Mouse (Mus musculus): ENCODE measurements around the gene Nek4. TPM values are rescaled to one million over a fixed set of nuclear protein-coding genes. Genes with fewer than 3 reads are reported as not detected.

The Nek4 gene
- polyA plus RNA-seq, 1 experiment from 2014 or later: 18.6 TPM

DNA sequence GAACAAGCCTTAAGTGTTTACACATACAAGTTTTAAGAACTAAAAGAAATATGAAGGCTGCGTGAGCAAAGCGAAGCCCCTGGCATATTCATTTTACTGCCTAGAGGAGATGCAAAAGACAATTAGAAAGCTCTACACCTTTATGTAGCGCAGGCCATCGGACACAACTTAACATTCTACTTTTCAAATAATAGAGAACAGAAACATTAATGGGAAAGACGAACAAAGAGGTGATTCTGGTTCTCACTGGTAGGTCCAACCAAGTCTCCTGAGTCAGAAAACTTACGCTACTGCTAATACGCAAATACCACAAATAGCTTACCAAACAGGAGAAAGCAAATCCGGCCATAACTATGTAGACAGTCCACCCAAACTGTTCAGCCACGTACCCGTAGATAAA lies 49.2 kb downstream of the Nek4 start:
- Histone ChIP-seq H3K4me1 (replicated peaks) (peaks cover 23% of the 10 kb centered on the region), H3K9me3 (no peaks in the 10 kb centered on the region), H3K27ac (peak overlapping the region; percentile 98), H3K36me3 (peaks cover 26% of the 10 kb centered on the region), H3K27me3 (ENCODE audit: insufficient read depth, poor library complexity, severe bottlenecking) (no peaks in the 10 kb centered on the region), H3K4me3 (peak overlapping the region; percentile 98)
- no peak for DNase-seq (ENCODE audit: low spot score)
- 71% methylated on average over 10 of the region's 10 CpGs for WGBS

DNA sequence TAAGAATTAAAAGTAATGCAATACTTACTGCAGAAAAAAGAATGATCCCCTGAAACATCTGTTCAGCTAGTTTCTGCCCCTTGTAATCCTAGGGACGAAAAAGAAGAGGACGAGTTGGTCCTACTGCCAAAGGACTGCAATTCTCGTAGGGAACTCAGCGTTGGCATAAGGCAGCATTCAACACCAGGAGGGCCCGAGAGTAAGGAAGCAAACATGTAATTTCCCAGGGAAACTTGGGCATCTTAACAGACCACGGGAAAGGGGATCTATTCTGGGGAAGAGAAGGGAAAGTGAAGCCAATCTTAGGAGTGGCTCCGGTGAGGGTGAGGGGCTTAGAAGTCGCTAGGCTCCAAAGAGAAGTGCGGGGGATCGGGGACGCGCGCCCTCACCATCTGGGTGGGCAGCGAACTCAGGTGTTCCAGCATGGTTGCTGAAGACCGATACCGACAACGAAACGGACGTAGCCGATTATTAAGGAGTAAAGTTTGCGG lies 49.7 kb downstream of the Nek4 start:
- no peaks in the 10 kb centered on the region for H3K27me3 ChIP-seq (ENCODE audit: insufficient read depth, poor library complexity, severe bottlenecking)
- no peak for DNase-seq (ENCODE audit: low spot score)
- H3K27ac ChIP-seq: peak overlapping the region; percentile 98
- H3K4me3 ChIP-seq: peak overlapping the region; percentile 98
- H3K36me3 ChIP-seq: peaks cover 28% of the 10 kb centered on the region
- under 1% methylated on average over 21 of the region's 21 CpGs for WGBS
- H3K4me1 ChIP-seq (replicated peaks): peaks cover 23% of the 10 kb centered on the region
- no peaks in the 10 kb centered on the region for H3K9me3 ChIP-seq

DNA sequence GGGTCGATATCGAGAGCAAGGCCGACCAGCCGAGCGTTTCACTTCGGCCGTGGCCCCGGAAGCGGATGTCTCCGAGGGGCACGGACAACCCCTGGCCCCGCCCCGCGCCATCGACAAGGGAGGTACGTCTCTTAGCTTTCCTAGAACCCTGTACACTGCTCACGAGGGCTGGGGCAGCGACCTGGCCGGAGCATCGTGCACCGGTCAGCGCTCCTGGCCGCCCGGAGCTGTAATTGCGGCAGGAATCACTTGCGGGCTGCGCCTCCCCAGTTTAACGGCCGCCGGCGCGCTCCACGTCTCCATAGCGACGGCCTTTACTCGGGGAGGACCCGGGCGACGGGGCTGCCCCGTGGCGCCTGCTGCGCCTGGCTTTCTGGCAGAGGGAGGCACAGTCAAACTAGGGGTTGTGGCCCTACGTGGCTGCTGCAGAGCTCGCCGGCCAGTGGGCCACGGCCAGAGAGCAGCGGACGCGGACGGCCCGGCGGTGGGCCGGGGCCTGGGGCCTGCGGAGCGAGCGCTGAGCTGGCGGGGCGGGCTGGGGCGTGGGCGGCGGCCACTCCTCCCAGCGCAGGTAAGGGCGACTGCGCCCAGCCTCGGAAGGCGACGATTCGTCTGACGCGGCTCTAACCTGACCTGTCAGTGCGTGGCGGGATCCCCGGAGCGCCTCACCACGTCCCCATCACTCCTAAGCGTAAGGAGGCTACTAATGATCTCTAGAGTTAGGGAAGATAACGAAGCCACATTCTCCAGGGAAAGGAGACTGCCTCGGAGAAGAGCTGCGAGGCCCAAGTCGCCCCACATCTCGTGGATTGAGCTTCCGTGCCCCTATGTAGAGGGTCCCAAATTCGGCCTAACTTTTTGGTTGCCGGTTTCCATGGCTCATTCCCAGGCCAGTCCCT lies 50.4 kb downstream of the Nek4 start, which contains the start of the genes Glt8d1 and Spcs1:
TSS of gene Glt8d1 (plus strand) at position 94 of the 899 bp plus-strand sequence.
TSS of gene Spcs1 (minus strand) at position 366 of the 899 bp plus-strand sequence.
- WGBS: under 1% methylated on average over 84 of the region's 84 CpGs

DNA sequence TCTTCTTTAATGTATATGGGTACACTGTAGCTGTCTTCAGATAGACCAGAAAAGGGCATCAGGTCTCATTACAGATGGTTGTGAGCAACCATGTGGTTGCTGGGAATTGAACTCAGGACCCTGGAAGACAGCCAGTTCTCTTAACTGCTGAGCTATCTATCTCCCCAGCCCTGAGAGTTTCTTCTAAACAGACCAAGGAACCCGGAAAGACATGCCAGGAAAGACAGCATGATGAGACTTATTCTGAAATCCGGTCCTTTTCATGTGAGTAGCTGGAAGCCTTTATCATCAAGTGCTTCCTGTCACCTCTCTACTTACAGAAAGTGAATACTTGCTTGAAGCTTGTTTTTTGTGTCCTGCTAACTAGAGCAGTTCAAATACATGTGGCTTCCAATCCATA lies 53.4 kb downstream of the Nek4 start:
- WGBS: 86% methylated on average over 2 of the region's 2 CpGs
- H3K27ac ChIP-seq: no peak overlapping the region
- no peaks in the 10 kb centered on the region for H3K9me3 ChIP-seq
- no peak for DNase-seq (ENCODE audit: low spot score)
- peaks cover 35% of the 10 kb centered on the region for H3K36me3 ChIP-seq
- no peak overlapping the region for H3K4me3 ChIP-seq
- H3K27me3 ChIP-seq (ENCODE audit: insufficient read depth, poor library complexity, severe bottlenecking): no peaks in the 10 kb centered on the region
- peaks cover 23% of the 10 kb centered on the region for H3K4me1 ChIP-seq (replicated peaks)

More for the DNA sequence above, 50.4 kb downstream of the Nek4 start, which contains the start of the genes Glt8d1 and Spcs1:
- H3K27me3 ChIP-seq (ENCODE audit: insufficient read depth, poor library complexity, severe bottlenecking): no peaks in the 10 kb centered on the region
- DNase-seq (ENCODE audit: low spot score): peak; percentile 87
- peak within 1 kb of the TSS; percentile 98 for H3K27ac ChIP-seq
- H3K36me3 ChIP-seq: peaks cover 27% of the 10 kb centered on the region
- H3K4me3 ChIP-seq: peak within 1 kb of the TSS; percentile 98
- peaks cover 23% of the 10 kb centered on the region for H3K4me1 ChIP-seq (replicated peaks)
- H3K9me3 ChIP-seq: no peaks in the 10 kb centered on the region

DNA sequence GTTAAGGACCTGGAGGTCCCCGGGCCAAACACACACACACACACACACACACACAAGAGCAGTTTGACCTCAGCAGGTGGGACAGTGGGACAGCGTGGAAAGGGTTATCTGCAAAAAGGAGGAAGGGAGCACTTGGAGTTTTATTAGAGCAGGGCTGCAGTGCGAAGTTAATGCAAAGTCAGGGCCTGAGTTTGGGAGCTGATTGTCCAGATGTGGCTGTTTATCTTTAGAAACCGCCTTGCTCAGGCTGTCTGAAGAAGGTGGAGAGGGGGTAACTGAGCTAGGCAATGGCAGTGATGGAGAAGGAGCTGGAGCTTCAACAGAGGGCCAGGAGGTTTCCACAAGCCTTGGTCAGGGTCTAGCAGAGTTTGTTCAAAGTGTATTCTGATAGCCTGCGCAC lies 55.6 kb downstream of the Nek4 start:
- Histone ChIP-seq H3K27ac (no peak overlapping the region), H3K27me3 (ENCODE audit: insufficient read depth, poor library complexity, severe bottlenecking) (no peaks in the 10 kb centered on the region), H3K4me1 (replicated peaks) (peaks cover 9% of the 10 kb centered on the region), H3K9me3 (no peaks in the 10 kb centered on the region), H3K4me3 (no peak overlapping the region), H3K36me3 (peaks cover 57% of the 10 kb centered on the region)
- 81% methylated on average over 5 of the region's 5 CpGs for WGBS
- no peak for DNase-seq (ENCODE audit: low spot score)

DNA sequence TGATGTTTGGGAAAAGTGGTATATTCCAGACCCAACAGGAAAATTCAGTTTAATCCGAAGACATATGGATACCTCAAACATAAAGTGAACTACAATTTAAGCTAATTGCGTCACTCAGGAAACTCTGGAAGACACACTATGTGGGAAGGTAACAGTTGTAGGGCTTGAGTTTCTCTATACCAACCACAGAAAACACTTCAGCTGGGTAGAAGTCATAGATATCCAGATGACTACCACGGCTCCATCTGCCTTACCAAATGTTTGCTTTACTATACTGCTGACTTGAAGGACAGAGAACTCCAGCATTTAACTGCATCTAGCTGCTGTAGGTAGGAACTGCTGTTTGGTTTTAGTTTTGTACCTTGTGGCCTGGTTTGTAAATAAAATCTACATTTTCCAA lies 60.4 kb downstream of the Nek4 start:
- H3K36me3 ChIP-seq: peaks cover 97% of the 10 kb centered on the region

DNA sequence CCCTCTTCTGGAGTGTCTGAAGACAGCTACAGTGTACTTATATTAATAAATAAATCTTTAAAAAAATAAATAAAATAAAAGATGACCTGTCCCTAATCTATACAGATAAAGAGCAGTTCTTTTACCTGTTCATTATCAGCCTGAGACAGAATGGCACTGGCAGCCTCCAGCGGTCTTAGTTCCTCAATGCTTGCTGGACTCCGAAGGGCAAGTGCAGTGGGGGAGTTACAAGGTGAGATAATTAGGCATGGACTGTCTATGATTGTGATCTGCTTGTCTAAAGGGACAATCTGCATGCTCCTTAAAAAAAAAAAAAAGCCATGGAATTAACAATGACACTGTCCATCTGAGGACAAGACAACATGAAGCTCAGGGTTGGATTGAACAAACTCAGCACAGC lies 62.8 kb downstream of the Nek4 start:
- no peak overlapping the region for H3K27ac ChIP-seq
- H3K4me3 ChIP-seq: no peak overlapping the region
- WGBS: 93% methylated on average over 2 of the region's 2 CpGs
- peaks cover 92% of the 10 kb centered on the region for H3K36me3 ChIP-seq
- H3K4me1 ChIP-seq (replicated peaks): peaks cover 14% of the 10 kb centered on the region
- DNase-seq (ENCODE audit: low spot score): no peak
- no peaks in the 10 kb centered on the region for H3K27me3 ChIP-seq (ENCODE audit: insufficient read depth, poor library complexity, severe bottlenecking)
- H3K9me3 ChIP-seq: no peaks in the 10 kb centered on the region

More for the DNA sequence above, 60.4 kb downstream of the Nek4 start:
- Histone ChIP-seq H3K27me3 (ENCODE audit: insufficient read depth, poor library complexity, severe bottlenecking) (no peaks in the 10 kb centered on the region), H3K9me3 (no peaks in the 10 kb centered on the region), H3K4me1 (replicated peaks) (no peaks in the 10 kb centered on the region), H3K27ac (no peak overlapping the region), H3K4me3 (no peak overlapping the region)
- no peak for DNase-seq (ENCODE audit: low spot score)
- WGBS: 91% methylated on average over 3 of the region's 3 CpGs

DNA sequence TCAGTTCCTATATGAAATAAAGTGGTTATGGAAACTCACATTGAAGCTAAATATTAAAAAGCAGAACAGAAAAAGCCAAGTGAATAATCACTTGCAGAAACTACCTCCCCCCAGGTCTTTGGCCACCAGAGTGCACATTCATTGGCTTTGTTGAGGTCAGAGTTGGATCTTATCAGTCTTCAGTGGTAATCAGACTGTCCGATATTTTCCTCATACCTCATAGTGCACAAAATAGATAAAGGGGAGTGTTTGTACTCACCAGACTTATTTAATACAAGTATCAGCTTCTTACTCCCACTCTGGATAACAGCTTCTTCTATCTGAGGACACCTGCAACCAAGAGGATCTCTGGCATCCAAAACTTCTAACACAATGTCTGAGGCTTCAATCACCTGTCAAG lies 64.9 kb downstream of the Nek4 start:
- Histone ChIP-seq H3K27me3 (ENCODE audit: insufficient read depth, poor library complexity, severe bottlenecking) (no peaks in the 10 kb centered on the region), H3K27ac (no peak overlapping the region), H3K4me1 (replicated peaks) (peaks cover 25% of the 10 kb centered on the region), H3K36me3 (peaks cover 70% of the 10 kb centered on the region), H3K9me3 (no peaks in the 10 kb centered on the region), H3K4me3 (no peak overlapping the region)
- DNase-seq (ENCODE audit: low spot score): no peak
- 94% methylated on average over 1 of the region's 1 CpGs for WGBS

DNA sequence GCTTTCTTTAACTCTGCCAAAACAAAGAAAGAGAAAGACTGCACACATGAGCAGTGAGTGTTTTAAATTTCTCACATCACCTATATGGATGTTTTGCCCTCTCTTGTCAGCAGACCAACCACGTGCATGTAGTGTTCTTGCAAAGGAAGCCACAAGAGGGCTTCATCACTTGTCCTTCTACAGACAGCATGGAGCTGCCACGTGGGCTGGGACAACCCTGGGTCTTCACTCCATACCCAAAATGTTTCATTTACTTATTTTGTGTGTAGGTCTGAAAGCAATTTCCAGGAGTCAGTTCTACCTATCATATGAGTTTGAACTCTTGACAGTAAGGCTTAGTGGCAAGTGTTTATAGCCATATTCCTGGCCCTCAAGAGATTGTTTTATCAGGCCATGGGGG lies 66.7 kb downstream of the Nek4 start:
- H3K4me1 ChIP-seq (replicated peaks): peaks cover 30% of the 10 kb centered on the region
- 0% methylated on average over 2 of the region's 2 CpGs for WGBS
- no peaks in the 10 kb centered on the region for H3K9me3 ChIP-seq
- H3K27ac ChIP-seq: peak overlapping the region; percentile 99
- DNase-seq (ENCODE audit: low spot score): peak; percentile 23
- peaks cover 62% of the 10 kb centered on the region for H3K36me3 ChIP-seq
- H3K27me3 ChIP-seq (ENCODE audit: insufficient read depth, poor library complexity, severe bottlenecking): no peaks in the 10 kb centered on the region
- peak overlapping the region; percentile 86 for H3K4me3 ChIP-seq

DNA sequence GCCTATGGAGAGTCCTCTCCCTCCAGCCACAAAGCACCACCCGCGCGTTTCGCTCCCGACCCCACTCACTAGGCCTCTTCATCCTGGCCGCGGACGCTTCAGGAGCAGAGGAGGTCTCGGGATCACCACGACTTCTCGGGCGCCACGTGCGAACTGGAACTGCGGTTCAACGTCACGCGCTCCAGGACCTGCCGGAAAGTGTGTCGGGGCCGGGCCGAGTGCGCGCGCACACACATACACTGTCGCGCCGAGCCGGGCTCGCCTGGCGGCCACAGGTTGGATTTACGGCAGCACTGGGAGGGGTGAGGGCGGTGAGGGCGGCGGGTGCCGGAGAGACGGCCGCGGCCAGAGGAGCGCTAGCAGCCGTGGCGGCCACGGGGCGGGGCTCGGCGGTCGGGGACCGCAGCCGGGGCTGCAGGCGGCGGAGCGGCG lies 67.7 kb downstream of the Nek4 start, which contains the start of the genes Pbrm1 and Gnl3:
TSS of gene Pbrm1 (plus strand) at position 279 of the 432 bp plus-strand sequence.
TSS of gene Gnl3 (minus strand) at position 293 of the 432 bp plus-strand sequence.
- under 1% methylated on average over 53 of the region's 53 CpGs for WGBS
- peak within 1 kb of the TSS; percentile 99 for H3K27ac ChIP-seq
- peaks cover 62% of the 10 kb centered on the region for H3K36me3 ChIP-seq

DNA sequence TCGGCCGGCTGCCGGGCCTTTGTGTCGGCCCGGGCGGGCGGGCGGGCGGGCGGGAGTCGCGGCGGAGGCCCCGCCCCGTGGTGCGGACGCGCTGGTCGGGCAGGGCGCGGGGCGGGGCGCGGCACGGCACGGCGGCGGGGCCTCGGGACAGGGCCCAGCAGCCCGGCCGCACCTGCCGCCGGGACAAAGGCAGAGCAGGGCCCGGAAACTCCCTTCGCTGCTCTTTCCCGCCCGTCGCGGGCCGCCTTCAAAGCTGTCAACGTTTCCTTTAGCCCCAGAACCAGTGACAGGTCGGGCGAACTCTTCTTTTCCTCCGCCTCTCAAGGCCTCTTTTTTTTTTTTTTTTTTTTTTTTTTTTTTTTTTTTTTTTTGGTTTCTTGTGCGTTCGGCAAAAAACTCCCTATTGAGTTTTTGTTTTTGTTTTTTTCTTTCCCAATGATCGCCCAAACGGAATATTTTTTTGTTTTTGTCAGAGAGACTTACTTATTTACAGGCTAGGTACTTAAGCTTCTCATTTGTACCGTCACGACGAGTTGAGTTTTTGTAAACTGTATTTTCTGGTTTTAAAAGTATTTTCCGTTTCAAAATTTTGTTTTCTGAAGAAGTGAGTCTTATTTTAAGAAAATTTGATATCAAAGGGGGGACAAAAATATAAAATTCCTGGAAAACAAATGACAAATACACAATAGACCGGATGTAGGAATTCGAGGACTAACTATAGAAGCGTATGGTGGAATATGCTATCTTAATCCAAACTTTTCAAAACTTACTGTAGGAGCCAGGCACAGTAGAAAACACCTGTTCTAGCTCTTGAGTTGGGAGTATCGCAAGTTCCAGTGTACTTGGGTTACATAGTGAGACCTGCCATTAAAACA lies 68.4 kb downstream of the Nek4 start:
- 7% methylated on average over 43 of the region's 56 CpGs for WGBS
- H3K4me1 ChIP-seq (replicated peaks): peaks cover 30% of the 10 kb centered on the region
- peak; percentile 86 for DNase-seq (ENCODE audit: low spot score)
- peaks cover 62% of the 10 kb centered on the region for H3K36me3 ChIP-seq
- H3K4me3 ChIP-seq: peak overlapping the region; percentile 86
- peak overlapping the region; percentile 99 for H3K27ac ChIP-seq
- H3K9me3 ChIP-seq: no peaks in the 10 kb centered on the region
- H3K27me3 ChIP-seq (ENCODE audit: insufficient read depth, poor library complexity, severe bottlenecking): no peaks in the 10 kb centered on the region

More for the DNA sequence above, 67.7 kb downstream of the Nek4 start, which contains the start of the genes Pbrm1 and Gnl3:
- Histone ChIP-seq H3K27me3 (ENCODE audit: insufficient read depth, poor library complexity, severe bottlenecking) (no peaks in the 10 kb centered on the region), H3K4me3 (peak within 1 kb of the TSS; percentile 86), H3K4me1 (replicated peaks) (peaks cover 30% of the 10 kb centered on the region), H3K9me3 (no peaks in the 10 kb centered on the region)
- DNase-seq (ENCODE audit: low spot score): peak; percentile 97

DNA sequence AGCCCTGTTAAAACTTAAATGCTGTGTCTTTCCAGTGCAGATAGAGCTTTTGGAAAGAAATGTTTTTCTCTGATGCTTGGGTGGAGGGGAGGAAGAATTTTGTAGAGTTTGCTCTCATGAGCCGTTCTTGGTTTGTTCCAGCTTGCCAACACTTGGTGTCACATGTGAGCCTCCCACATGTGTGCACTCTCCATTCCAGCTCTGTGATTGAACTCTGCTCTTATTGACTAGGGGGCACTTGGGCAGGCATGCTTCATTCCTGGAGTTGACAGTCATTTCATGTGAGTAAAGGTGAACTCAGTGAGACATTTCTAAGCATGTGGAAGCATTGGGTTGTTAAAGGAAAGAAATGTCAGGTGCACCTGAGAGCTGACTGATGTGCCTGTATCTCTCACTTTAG lies 71.4 kb downstream of the Nek4 start:
- H3K27me3 ChIP-seq (ENCODE audit: insufficient read depth, poor library complexity, severe bottlenecking): no peaks in the 10 kb centered on the region
- no peak for DNase-seq (ENCODE audit: low spot score)
- no peaks in the 10 kb centered on the region for H3K9me3 ChIP-seq
- WGBS: 65% methylated on average over 1 of the region's 1 CpGs
- no peak overlapping the region for H3K4me3 ChIP-seq
- H3K36me3 ChIP-seq: peaks cover 62% of the 10 kb centered on the region
- H3K27ac ChIP-seq: no peak overlapping the region
- peaks cover 24% of the 10 kb centered on the region for H3K4me1 ChIP-seq (replicated peaks)

Measured in hindbrain, embryonic 10.5 days (tissue).